Mouse (Mus musculus): ENCODE measurements around the gene C1qtnf3. TPM values are rescaled to one million over a fixed set of nuclear protein-coding genes. Genes with fewer than 3 reads are reported as not detected.

C1qtnf3 gene
- total RNA-seq, 2 experiments from 2014 or later, result 0.60 to 1.1 TPM

DNA sequence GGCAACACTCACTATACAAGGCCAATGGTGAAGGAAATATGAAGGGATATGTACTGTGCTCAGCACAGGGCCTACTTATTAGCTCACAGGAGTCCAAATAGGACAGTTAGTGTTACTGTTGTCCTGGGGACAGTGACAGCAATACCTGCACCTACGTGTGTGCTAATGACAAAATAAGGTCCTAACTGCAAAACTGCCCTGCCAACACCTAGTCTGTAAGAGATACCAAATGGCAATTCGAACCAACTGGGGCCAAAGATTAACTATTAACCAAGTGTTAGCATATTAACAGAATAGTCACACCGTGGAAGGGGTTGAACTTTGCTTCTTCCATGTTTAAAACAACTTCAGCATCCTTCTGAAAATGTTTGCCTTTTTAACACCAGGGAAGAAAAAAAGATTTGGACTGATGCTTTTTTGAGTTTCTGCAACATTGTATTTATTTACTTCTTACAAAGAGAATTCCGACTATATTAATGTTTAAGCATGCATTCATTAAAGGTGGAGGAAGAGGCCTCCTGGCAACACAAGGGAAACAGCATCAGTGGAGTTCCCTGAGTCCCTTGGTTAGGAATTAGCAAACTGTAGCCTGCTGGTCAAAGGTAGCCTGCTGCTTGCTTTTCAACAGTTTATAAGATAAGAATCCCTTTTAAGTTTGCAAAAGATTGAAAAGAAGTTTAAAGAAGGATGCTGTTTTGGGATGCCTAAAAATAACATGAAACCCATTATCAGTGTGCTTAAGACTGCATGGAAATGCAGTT lies 74.8 kb downstream of the C1qtnf3 start:
- intact Hi-C loops (cut with DNase I), result no loop called here
- DNase-seq, result no peak

Other genes starting within 250 kb of the C1qtnf3 start
- 10 to 100 TPM in 1 of 2 experiments, 1 to 10 TPM in 1; 9.7 to 11.0 TPM for gene Rai14, start 237.7 kb upstream of the C1qtnf3 start, total RNA-seq (2021)
- 10 to 100 TPM; 19.4 to 21.2 TPM for gene Amacr, start 29.4 kb downstream of the C1qtnf3 start, total RNA-seq (2021)
- not detected for gene Slc45a2, start 48.4 kb downstream of the C1qtnf3 start, total RNA-seq (2021)
- gene Rxfp3, start 85.7 kb downstream of the C1qtnf3 start, total RNA-seq (2021), result under 1 TPM; 0.12 to 0.17 TPM
- gene Adamts12, start 112.5 kb downstream of the C1qtnf3 start, total RNA-seq (2021), result 10 to 100 TPM; 23.2 to 24.0 TPM

Measured in heart, postnatal 10 days (tissue).